Mouse (Mus musculus) C2C12 (cell line): ENCODE data around the gene Mylk2. TPM values are rescaled to one million over a fixed set of nuclear protein-coding genes. Genes with fewer than 3 reads are reported as not detected.

Source experiments
- H3K27me3 ChIP-seq: one replicate; pipeline ENCODE4 v1.6.1; 2011; ENCODE audit not compliant: control insufficient read depth, insufficient read depth, insufficient read length
- H3K36me3 ChIP-seq: one replicate; pipeline ENCODE4 v1.6.1; 2011; ENCODE audit not compliant: control insufficient read depth, insufficient read depth
- H3K4me3 ChIP-seq: one replicate; pipeline ENCODE4 v1.5.1; 2011; ENCODE audit warnings: mild to moderate bottlenecking, control low read depth; ENCODE audit not compliant: poor library complexity, insufficient read depth, severe bottlenecking
- H3K79me2 ChIP-seq: one replicate; pipeline ENCODE4 v1.6.1; 2011; ENCODE audit not compliant: control insufficient read depth, insufficient read depth
- H3K79me3 ChIP-seq: one replicate; pipeline ENCODE4 v1.6.1; 2011; ENCODE audit warnings: low read depth, control low read depth
- H3ac ChIP-seq: one replicate; pipeline ENCODE3; 2011; ENCODE audit warnings: low read depth; ENCODE audit not compliant: control insufficient read depth, insufficient read length
- CEBPB ChIP-seq: IDR thresholded peaks from one replicate; pipeline ENCODE4 v1.6.1; 2011; ENCODE audit warnings: low read depth, mild to moderate bottlenecking, control low read depth, moderate library complexity
- CTCF ChIP-seq: IDR thresholded peaks from one replicate; pipeline ENCODE4 v1.5.1; 2011; ENCODE audit not compliant: control insufficient read depth, insufficient read depth, insufficient read length
- FOSL1 ChIP-seq: IDR thresholded peaks from one replicate; pipeline ENCODE4 v1.8.0; 2011; ENCODE audit warnings: mild to moderate bottlenecking, low read length; ENCODE audit not compliant: poor library complexity, insufficient read depth, severe bottlenecking
- MAX ChIP-seq: IDR thresholded peaks from one replicate; pipeline ENCODE4 v1.6.1; 2011; ENCODE audit warnings: mild to moderate bottlenecking, control low read depth
- MYOD1 ChIP-seq: IDR thresholded peaks from one replicate; pipeline ENCODE4 v1.6.1; 2011; ENCODE audit warnings: low read depth; ENCODE audit not compliant: control insufficient read depth, insufficient read length
- MYOG ChIP-seq: IDR thresholded peaks from one replicate; pipeline ENCODE4 v1.6.1; 2011; ENCODE audit not compliant: control insufficient read depth, insufficient read length; ENCODE audit errors: extremely low read depth
- USF1 ChIP-seq: IDR thresholded peaks from one replicate; pipeline ENCODE4 v1.6.1; 2011; ENCODE audit warnings: low read depth, mild to moderate bottlenecking, control low read depth, moderate library complexity
- polyA plus RNA-seq: library from polyadenylated mRNA; unstranded; fragments of >200 nt; fragmentation: generic; extraction: Trizol; gene quantifications from one replicate; pipeline ENCODE4 v1.2.1, GENCODE M21; 2012; ENCODE audit warnings: missing spikeins

The Mylk2 gene
- polyA plus RNA-seq, 1 experiment, result 3.9 TPM

DNA sequence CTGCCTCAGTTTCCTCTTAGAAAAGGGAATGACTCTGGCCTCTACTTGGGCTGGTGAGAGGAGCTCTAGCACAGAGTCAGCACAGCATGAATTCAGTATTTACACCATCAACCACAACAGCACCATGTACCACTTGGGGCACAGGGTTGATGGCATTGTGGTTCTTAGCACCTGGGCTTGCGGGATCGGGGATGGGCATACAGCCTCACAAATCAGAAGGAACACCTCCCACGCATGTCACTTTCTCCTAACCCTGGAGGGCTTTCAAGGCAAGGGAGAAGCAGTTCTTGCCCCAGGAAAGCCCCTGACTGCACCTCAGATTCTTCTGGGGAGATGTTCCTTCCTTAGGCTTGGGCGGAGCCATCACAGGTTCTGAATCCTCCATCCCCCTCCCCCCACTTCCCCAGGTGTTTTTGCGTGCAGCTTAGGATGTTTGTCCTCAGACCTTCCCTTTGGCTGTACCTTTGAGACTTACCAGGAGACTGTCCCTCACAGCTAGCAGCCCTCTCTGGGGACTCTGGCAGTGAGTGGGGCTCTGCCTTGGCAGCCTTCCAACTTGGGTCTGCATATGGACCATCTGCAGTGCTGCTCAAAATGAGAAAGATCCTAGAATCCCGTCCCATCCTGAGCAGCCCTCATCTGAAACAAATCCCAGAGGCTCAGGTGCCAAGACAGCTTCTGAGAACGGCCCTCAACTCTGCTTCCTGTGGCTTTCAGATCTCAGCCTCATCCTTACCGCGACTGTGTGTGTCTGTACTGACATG lies 4.7 kb upstream of the Mylk2 start:
- Histone ChIP-seq H3ac (no peak overlapping the region), H3K4me3 (no peak overlapping the region), H3K79me2 (no peaks in the 10 kb centered on the region), H3K79me3 (no peaks in the 10 kb centered on the region), H3K27me3 (no peaks in the 10 kb centered on the region), H3K36me3 (no peaks in the 10 kb centered on the region)
- no peak for TF ChIP-seq FOSL1
- no peak for TF ChIP-seq CEBPB
- no peak for TF ChIP-seq USF1

DNA sequence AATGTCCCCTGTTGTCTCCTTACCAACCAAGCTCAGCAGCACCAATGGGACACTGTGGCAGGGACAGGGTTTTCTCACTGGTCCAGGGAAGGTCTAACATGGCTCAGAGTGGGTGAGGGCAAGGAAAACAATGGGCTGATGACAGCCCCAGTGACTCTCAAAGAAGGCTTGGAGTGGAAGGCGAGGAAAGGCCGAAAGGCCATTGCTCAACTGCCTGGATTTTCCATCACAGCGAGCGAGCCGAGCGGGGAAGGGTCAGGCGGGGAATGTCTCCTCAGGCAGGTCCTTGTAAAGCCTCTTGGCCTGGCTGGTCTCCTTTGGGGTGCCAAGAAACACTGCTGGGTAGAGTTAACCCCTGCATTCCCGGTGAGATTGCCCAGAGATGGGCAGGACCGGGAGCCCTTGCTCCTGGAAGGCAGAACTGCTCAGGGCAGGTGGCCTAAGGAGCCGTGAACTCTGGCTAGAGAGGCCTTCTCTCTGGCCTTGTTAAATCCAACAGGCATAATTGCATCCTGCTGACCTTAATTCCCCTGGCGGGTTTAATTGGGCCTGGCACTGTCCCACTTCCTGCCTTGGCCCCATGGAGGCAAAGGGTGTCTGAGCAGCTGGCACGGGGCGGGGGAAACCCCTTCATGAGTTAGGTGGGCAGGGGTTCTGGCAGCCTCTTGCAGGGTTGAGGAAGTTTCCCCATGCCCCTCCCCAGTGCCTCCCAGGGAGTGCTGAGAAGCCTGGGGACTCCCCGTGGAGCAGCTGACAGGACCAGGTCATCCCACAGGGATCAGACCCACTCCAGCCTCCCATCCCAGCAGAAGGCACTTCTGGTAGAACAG lies 3.8 kb upstream of the Mylk2 start:
- TF ChIP-seq CEBPB (no peak), CTCF (no peak), FOSL1 (no peak), MYOD1 (peak; percentile 62), MYOG (no peak), USF1 (peak; percentile 10), MAX (no peak)
- no peaks in the 10 kb centered on the region for H3K79me2 ChIP-seq
- H3ac ChIP-seq, result no peak overlapping the region
- no peak overlapping the region for H3K4me3 ChIP-seq
- no peaks in the 10 kb centered on the region for H3K36me3 ChIP-seq
- H3K27me3 ChIP-seq, result no peaks in the 10 kb centered on the region
- H3K79me3 ChIP-seq, result no peaks in the 10 kb centered on the region

DNA sequence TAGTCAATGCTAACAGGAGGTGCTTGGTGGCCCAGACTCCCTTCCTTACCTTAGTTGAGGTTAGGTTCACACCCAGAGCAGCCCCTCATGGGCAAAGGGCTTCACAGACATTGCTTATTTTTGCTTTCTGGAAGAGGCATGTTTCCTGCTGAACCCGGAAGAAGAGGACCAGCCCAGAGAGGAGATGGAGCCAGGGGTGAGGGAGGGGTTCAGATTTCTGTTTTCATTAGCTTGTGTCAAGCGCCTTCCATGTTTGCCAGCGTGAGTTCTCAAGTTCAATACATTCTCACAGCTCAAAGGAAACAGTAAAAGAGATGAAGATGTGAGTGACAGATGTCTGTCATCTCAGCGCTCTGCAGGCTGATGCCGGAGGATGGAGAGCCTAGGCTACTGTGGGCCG lies 1.3 kb upstream of the Mylk2 start:
- H3ac ChIP-seq, result no peak overlapping the region
- no peaks in the 10 kb centered on the region for H3K36me3 ChIP-seq
- H3K4me3 ChIP-seq, result no peak overlapping the region
- no peaks in the 10 kb centered on the region for H3K79me2 ChIP-seq
- no peaks in the 10 kb centered on the region for H3K79me3 ChIP-seq
- no peaks in the 10 kb centered on the region for H3K27me3 ChIP-seq
- TF ChIP-seq MYOD1 (no peak), MYOG (no peak), USF1 (no peak), MAX (no peak), CTCF (no peak), FOSL1 (no peak), CEBPB (no peak)

DNA sequence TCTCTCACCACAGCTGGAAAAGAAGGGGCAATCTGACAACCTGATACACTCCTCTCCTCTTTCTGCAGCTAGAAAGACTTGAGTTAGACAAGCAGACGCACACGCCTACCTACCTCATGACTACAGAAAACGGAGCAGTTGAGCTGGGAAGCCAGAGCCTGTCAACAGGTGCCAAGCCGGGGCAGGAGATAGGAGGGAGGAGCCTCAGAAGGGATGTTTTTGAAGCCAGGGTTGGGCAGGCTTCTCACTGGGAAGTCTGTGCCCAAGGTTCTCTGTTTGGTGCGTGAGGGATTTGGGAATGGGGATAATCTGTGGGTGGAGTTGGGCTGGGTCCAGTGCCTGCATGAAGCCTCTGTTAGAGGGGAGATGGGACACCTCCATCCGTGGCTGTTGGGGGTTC lies 280 bp downstream of the Mylk2 start:
- H3ac ChIP-seq, result no peak overlapping the region
- no peaks in the 10 kb centered on the region for H3K79me2 ChIP-seq
- no peaks in the 10 kb centered on the region for H3K27me3 ChIP-seq
- H3K79me3 ChIP-seq, result no peaks in the 10 kb centered on the region
- H3K4me3 ChIP-seq, result no peak overlapping the region
- no peaks in the 10 kb centered on the region for H3K36me3 ChIP-seq
- TF ChIP-seq CTCF (no peak), MYOD1 (no peak), CEBPB (no peak), FOSL1 (no peak), MYOG (no peak), USF1 (no peak), MAX (no peak)

DNA sequence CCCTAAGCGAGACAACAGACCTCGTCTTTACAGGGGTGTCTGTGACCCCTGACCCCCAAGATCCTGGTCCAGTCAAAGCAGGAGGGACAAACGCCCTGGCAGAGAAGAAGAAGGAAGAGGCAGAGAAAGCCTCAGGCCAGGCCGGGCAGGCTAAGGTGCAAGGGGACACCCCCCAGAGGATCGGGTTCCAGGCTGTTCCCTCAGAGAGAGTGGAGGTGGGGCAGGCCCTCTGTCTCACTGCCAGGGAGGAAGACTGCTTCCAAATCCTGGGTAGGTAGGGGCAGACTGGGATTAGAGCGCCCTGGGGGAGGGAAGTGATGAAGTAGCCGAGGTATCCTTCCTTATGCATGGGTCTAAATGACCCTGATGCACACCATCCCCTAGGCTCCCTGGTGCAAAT lies 2.3 kb downstream of the Mylk2 start:
- TF ChIP-seq MAX (no peak), USF1 (no peak), MYOD1 (no peak), FOSL1 (no peak), CEBPB (no peak), CTCF (no peak), MYOG (no peak)
- H3K36me3 ChIP-seq, result no peaks in the 10 kb centered on the region
- H3K79me2 ChIP-seq, result no peaks in the 10 kb centered on the region
- H3K4me3 ChIP-seq, result no peak overlapping the region
- no peaks in the 10 kb centered on the region for H3K27me3 ChIP-seq
- no peak overlapping the region for H3ac ChIP-seq
- H3K79me3 ChIP-seq, result no peaks in the 10 kb centered on the region
